Mouse (Mus musculus) yolk sac, embryonic 10.5 days (tissue): ENCODE results near the gene Pbld2.

Experiments
- DNase-seq: peaks from one replicate; pipeline ENCODE4 v3.0.0-alpha.2; 2017; ENCODE audit warnings: low spot score

Gene Pbld2

GRCm38 (mm10) chr10:63062696-63063095 is 38.6 kb downstream of the Pbld2 start:
- DNase-seq = no peak

GRCm38 (mm10) chr10:63063365-63063764 is 39.2 kb downstream of the Pbld2 start:
- DNase-seq = no peak

- DNase-seq = no peak
Observed at GRCm38 (mm10) chr10:63064516-63064915, 40.4 kb downstream of the Pbld2 start.

- no peak for DNase-seq
Observed at GRCm38 (mm10) chr10:63065561-63065960, 41.4 kb downstream of the Pbld2 start.

- peak; percentile 68 for DNase-seq
Observed at GRCm38 (mm10) chr10:63065988-63066387, 41.9 kb downstream of the Pbld2 start.

GRCm38 (mm10) chr10:63086304-63086703 is 62.2 kb downstream of the Pbld2 start:
- no peak for DNase-seq

GRCm38 (mm10) chr10:63089103-63089757 is 65.1 kb downstream of the Pbld2 start:
- DNase-seq = no peak

- no peak for DNase-seq
Observed at GRCm38 (mm10) chr10:63089758-63090571, 65.8 kb downstream of the Pbld2 start.

- no peak for DNase-seq
Observed at GRCm38 (mm10) chr10:63091915-63092314, 67.8 kb downstream of the Pbld2 start.

GRCm38 (mm10) chr10:63092616-63093550 is 68.8 kb downstream of the Pbld2 start:
- DNase-seq = no peak

- no peak for DNase-seq
Observed at GRCm38 (mm10) chr10:63096757-63097156, 72.6 kb downstream of the Pbld2 start.

- no peak for DNase-seq
Observed at GRCm38 (mm10) chr10:63098191-63098590, 74.1 kb downstream of the Pbld2 start.

GRCm38 (mm10) chr10:63099521-63099920 is 75.4 kb downstream of the Pbld2 start, which contains the start of gene Atoh7:
TSS of gene Atoh7 (plus strand) at chr10:63099651.
- peak; percentile 2 for DNase-seq

- DNase-seq = peak; percentile 47
Observed at GRCm38 (mm10) chr10:63099941-63100562, 75.9 kb downstream of the Pbld2 start.

GRCm38 (mm10) chr10:63100657-63101056 is 76.5 kb downstream of the Pbld2 start:
- DNase-seq = no peak
